Mouse (Mus musculus) kidney, adult 18-20 months (tissue): ENCODE data around the gene Jun.

Source experiments
- DNase-seq: peaks from one replicate; pipeline ENCODE4 v3.0.0; 2021

Jun gene

DNA sequence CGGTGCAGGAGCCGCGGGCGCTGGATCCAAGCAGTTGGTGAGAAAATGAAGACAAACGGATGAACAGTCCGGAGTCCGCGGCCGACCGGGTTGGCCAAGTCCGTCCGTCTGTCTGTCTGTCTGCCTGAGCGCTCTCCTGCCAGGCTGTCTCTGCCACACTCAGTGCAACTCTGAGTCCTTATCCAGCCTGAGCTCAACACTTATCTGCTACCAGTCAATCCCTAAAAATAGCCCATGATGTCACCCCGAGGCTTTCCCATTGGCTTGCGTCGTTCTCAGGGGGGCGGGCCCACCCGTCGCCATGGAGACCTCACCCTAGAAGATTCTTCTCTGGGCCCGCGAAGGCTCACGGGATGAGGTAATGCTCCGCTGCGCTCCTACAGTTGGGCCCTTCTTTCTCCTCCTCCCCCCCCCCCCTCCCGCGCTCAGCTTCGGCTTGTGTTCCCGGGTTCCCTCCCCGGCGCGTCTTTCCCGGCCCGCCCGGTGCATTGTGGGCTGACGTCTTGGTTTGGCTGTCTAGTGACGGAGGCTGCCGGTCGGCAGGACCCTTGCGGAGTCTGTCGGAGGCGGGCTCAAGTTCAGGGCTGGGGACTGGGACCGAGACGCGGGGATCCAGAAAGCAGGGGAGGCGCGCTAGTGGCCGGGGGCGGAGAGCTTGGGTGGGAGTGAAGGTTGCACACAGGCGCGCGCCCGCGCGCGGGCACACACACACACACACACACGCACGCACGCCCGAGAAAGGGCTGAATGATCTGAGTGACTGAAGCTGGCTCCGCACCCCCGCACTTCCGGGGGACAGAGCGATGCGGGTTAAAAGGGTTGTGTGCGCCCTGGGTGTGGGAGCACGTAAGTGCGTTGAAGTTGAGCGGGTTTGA lies at the start of gene Jun:
Gene Jun, minus strand, starts transcription at position 198 of the 875 bp plus-strand sequence.
- peak; percentile 100 for DNase-seq

- DNase-seq, result no peak
These were observed 49.7 kb upstream of the Jun start for GRCm38 (mm10) chr4:95101684-95102083.

DNA sequence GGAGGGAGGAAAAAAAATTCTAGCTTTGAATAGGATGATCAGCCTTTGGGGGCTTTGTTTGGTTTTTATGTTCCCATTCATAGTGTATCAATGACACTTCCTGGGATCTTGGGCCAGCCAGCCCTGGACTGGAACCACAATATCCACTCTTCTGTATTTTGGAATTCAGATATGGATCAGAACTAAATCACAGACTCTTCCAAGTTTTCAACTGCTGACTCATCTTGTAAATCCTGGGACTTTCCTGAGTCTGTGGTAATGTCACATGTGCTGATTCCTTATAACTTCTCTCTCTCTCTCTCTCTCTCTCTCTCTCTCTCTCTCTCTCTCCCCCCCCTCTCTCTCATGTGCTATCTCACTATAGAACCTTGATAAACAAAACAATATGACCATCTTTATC lies 48.7 kb upstream of the Jun start:
- no peak for DNase-seq

DNA sequence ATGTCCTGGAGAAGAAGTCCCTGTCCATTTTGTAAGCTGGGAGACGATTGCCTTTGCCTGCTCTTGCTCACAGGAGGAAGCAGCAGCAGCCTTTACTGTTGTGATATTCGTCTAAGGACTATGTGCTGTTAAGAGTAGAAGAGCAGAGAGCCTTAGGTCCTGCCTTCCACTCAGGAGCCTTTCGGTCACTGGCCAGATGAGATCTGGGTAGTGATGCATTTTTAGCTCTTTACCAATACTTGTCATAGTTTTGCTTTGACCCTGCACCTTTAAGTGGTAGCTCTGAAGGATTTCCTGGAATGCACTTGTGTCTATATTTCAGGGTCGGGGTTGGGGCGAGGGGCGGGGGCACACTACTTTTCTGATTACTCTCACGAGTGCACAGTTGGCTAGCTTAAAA lies 47.4 kb upstream of the Jun start:
- DNase-seq, result no peak

DNA sequence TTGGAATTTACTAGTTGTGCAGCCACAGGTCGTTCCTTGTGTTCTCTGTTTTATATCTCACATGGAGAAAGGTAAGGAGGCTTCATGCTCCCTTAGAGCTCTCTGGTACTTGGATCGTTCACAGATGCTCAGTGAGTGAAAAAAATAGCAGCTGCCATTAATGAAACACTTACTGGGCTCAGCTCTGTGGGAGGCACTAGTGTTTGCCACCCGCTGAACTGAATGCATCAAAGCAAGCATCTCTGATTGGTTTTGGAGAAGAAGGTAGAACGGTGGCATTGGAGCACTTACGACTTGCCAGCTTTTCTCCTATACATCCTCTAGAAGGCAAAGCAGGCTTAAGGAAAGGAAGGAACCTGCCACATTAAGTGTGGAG lies 46.7 kb upstream of the Jun start:
- DNase-seq, result no peak

GRCm38 (mm10) chr4:95097942-95098721 lies 46.1 kb upstream of the Jun start:
- no peak for DNase-seq

- no peak for DNase-seq
These were observed 44.7 kb upstream of the Jun start for GRCm38 (mm10) chr4:95096731-95097130.

DNA sequence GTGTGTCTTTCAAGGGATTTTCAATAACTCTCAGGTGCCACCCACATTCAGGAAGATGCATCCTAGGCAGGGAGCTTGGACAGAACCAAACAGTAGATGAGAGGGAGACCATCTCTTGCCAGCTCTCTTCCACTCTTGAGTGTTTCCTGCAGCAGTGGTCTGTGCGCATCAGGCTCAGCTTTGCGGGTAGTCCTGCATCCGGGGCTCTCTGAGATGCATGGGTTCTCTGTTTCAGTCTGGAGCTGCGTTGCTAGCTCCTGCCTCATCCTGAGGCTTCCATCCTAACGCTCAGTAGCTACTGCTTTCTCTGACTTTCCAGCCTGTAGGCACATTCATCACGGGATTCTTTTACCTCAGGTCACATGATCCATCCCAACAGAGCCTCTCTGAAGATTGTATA lies 43.9 kb upstream of the Jun start:
- no peak for DNase-seq

GRCm38 (mm10) chr4:95095355-95095754 lies 43.3 kb upstream of the Jun start:
- DNase-seq, result no peak

GRCm38 (mm10) chr4:95094700-95095113 lies 42.7 kb upstream of the Jun start:
- no peak for DNase-seq

GRCm38 (mm10) chr4:95093615-95094014 lies 41.6 kb upstream of the Jun start:
- no peak for DNase-seq

DNA sequence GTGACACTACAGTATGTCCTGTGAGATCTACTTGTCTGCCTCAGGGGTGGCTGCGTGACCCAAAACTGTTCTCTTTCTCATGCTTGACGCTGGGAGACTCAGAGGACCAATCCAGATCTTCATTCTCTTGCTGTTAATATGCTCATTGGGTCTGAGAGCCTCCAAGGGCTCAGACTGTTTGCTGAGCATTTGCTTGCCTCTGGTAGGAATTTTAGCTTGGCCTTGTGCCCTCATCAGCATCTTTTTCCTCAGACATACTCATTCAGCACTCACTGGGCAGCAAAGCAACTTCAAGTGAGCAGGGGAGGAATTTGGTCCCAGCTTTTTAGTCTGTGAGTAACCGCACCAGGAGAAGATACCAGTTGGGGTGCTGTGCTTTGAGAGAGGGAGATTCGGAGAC lies 40.5 kb upstream of the Jun start:
- no peak for DNase-seq

GRCm38 (mm10) chr4:95091536-95091935 lies 39.5 kb upstream of the Jun start:
- no peak for DNase-seq

- no peak for DNase-seq
These were observed 37.9 kb upstream of the Jun start for GRCm38 (mm10) chr4:95089968-95090367.

DNA sequence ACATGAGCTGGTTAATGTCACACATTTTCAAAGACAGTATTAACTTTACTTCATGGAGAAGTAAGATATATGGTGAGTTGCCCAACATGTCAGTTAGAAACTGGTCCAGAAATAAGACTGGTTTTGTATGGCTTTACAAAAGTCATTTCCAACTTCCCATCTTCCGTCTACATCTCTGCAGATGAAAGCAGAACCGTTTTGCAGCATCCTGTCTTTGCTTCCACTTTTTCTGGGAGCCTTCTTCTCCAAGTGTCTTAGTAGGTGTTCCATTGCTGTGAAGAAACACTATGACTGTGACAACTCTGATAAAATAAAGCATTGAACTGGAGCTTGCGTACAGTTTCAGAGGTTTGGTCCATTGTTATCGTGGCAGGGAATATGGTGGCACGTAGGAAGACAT lies 37.0 kb upstream of the Jun start:
- no peak for DNase-seq

DNA sequence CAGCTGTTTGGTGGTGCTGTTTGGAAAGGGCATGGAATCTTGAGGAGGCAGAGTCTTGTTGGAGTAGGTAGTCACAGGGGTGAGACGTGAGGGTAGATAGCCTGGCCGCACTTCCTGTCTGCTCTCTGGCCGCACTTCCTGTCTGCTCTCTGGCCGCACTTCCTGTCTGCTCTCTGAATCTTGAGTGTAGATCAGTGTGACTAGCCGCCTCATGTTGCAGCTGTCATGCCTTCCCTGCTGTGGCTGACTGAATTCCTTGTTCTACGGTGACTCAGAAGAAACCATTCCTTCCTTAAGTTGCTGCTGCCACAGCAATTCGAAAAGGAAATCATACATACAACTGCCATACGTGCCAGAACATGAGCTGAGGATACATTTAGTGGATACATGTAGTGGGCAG lies 31.9 kb upstream of the Jun start:
- no peak for DNase-seq

- no peak for DNase-seq
These were observed 31.2 kb upstream of the Jun start for GRCm38 (mm10) chr4:95083191-95083729.

GRCm38 (mm10) chr4:95082481-95083088 lies 30.6 kb upstream of the Jun start:
- peak; percentile 68 for DNase-seq

DNA sequence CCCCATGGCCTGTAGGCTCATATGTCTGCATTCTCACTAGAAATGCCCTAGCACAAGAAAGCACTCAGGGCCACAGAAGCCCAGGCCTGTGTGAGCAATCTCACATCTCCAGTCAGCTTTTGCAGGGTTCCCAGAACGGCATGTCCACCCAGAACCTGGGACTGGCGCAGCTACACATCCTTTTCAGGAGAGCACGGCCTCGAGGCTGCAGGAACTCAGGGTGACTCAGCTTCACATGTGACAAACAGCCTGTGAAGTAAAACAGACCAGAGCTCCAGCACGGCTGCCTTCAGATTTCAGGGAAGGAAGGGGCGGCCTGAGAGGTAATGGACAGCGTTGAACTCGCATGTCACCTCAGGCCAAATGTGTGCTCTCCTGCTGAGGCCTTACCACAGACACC lies 29.6 kb upstream of the Jun start:
- DNase-seq, result no peak

DNA sequence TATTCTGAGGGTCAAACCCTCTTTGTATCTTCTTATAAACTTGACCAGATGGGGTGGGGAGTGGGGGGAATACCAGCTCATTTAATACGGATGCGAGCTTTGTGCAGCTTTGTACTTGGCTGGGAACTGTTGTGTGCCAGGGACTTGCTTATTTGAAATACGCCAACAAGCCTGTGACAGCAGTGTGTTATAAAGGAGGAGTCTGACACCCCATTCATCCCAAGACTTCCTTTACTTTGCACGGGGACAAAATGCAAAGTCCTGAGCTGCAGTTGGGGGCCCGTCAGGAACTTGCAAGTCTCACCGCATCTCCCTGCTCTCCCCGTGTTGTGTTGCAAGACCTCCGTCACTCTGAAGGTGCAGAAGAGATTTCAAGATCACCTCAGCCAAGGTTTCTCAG lies 26.6 kb upstream of the Jun start:
- no peak for DNase-seq

- DNase-seq, result no peak
These were observed 24.3 kb upstream of the Jun start for GRCm38 (mm10) chr4:95076279-95076678.

- no peak for DNase-seq
These were observed 23.6 kb upstream of the Jun start for GRCm38 (mm10) chr4:95075591-95076002.

GRCm38 (mm10) chr4:95074319-95074718 lies 22.3 kb upstream of the Jun start:
- no peak for DNase-seq
